Mouse (Mus musculus) monocyte, adult 59 days (primary cell): ENCODE results near the gene Atp11c. TPM values are rescaled to one million over a fixed set of nuclear protein-coding genes. Genes with fewer than 3 reads are reported as not detected.

ENCODE experiments used
- total RNA-seq, 2 experiments: library from RNA; stranded (reverse); gene quantifications; one replicate each; pipeline ENCODE4 v1.2.4; 2023

The Atp11c gene
- 10 to 100 TPM; 30.0 to 30.9 TPM for total RNA-seq

DNA sequence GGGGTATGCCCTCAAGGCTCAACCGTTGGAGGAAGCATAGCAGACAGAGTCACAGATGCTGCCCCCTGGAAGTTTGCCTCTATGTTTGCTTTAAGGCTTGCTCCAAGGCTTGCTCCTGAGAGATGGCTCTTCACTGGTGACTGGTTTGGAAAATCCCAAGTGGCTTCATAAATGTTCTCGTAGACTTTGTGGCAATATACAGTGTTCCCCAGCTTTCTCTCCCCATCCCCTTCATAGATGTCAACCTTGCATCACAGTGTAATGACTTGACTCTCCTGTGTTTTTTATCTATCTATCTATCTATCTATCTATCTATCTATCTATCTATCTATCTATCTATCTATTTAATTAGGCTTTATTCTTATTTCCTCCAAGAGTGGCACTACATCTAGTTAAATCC, at the start of gene Atp11c:
TSS of gene Atp11c (minus strand) at position 101 of the 400 bp plus-strand sequence.

GRCm38 (mm10) chrX:60539149-60539548, 53.3 kb downstream of the Atp11c start, which contains the start of gene Gm7073:
Gene Gm7073 (minus strand): TSS chrX:60539249.

DNA sequence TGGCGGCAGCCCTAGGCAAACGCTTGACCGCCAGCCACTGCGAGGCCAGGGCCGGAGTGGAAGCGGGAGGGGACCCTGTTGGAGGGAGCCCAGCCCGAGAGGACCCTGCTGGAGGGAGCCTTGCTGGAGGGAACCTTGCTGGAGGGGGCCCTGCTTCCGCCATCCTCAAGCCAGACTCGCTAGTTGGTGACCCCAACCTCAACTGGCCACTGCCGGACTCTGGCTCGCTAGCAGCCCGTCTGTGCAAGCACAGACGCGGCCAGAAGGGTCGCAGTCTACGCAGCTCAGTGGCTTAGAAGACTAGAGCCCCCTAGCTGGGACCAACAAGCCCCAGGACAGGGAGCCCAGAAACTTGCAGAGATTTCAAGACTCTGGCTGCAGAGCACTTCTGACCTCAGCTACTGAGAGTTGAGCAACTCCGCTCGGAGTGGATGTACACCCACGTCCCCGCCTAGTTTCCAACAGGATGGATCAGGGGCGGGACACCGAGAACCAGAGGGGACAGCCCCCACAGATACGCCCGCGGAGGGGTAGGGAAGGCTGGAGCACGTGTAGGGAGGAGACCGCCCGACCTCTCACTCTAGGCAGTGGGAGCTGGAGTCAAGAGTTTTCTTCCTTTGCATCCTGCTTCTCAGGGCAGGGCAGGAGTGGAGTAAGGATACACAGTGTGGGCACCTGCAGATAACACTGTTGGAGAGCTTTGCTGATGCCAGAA, 413.6 kb downstream of the Atp11c start, which contains the start of gene Mcf2:
TSS of gene Mcf2 (minus strand) at position 346 of the 715 bp plus-strand sequence.

Other genes with a start within 250 kb of the Atp11c start
- not detected for gene Gm7073, start 53.4 kb downstream of the Atp11c start, total RNA-seq